Mouse (Mus musculus) telencephalon, adult 2 months (tissue): ENCODE results near the gene Dennd4a.

ENCODE experiments used
- DNase-seq: peaks from one replicate; pipeline ENCODE4 v3.0.0-alpha.2; 2011; ENCODE audit warnings: low read depth, low spot score

The Dennd4a gene

GRCm38 (mm10) chr9:64913973-64914372, 102.8 kb downstream of the Dennd4a start:
- no peak for DNase-seq

GRCm38 (mm10) chr9:64914629-64915028, 103.5 kb downstream of the Dennd4a start:
- DNase-seq = no peak

GRCm38 (mm10) chr9:64918560-64918959, 107.4 kb downstream of the Dennd4a start:
- DNase-seq = no peak

- no peak for DNase-seq
Observed at GRCm38 (mm10) chr9:64925771-64926170, 114.6 kb downstream of the Dennd4a start.

- peak; percentile 89 for DNase-seq
Observed at GRCm38 (mm10) chr9:64926201-64926991, 115.3 kb downstream of the Dennd4a start.

GRCm38 (mm10) chr9:64930256-64930655, 119.1 kb downstream of the Dennd4a start:
- DNase-seq = no peak

GRCm38 (mm10) chr9:64931751-64932610, 120.8 kb downstream of the Dennd4a start:
- DNase-seq = no peak

- no peak for DNase-seq
Observed at GRCm38 (mm10) chr9:64934015-64934754, 123.0 kb downstream of the Dennd4a start.

GRCm38 (mm10) chr9:64936508-64936907, 125.4 kb downstream of the Dennd4a start:
- no peak for DNase-seq

- no peak for DNase-seq
Observed at GRCm38 (mm10) chr9:64937491-64937890, 126.4 kb downstream of the Dennd4a start.

GRCm38 (mm10) chr9:64938535-64938934, 127.4 kb downstream of the Dennd4a start:
- DNase-seq = no peak

- no peak for DNase-seq
Observed at GRCm38 (mm10) chr9:64939281-64939680, 128.1 kb downstream of the Dennd4a start.

- DNase-seq = no peak
Observed at GRCm38 (mm10) chr9:64939790-64940189, 128.7 kb downstream of the Dennd4a start.

GRCm38 (mm10) chr9:64940731-64941346, 129.7 kb downstream of the Dennd4a start:
- no peak for DNase-seq

GRCm38 (mm10) chr9:64941650-64942049, 130.5 kb downstream of the Dennd4a start:
- no peak for DNase-seq

GRCm38 (mm10) chr9:64943997-64944396, 132.9 kb downstream of the Dennd4a start:
- no peak for DNase-seq

- DNase-seq = no peak
Observed at GRCm38 (mm10) chr9:64947483-64948095, 136.4 kb downstream of the Dennd4a start.

- no peak for DNase-seq
Observed at GRCm38 (mm10) chr9:64951161-64951657, 140.1 kb downstream of the Dennd4a start, which contains the start of gene Slc24a1. TSS of gene Slc24a1 (minus strand) at chr9:64951607.

- DNase-seq = no peak
Observed at GRCm38 (mm10) chr9:64952055-64952454, 140.9 kb downstream of the Dennd4a start.

GRCm38 (mm10) chr9:64953190-64953589, 142.1 kb downstream of the Dennd4a start:
- no peak for DNase-seq

- peak; percentile 34 for DNase-seq
Observed at GRCm38 (mm10) chr9:64956337-64956736, 145.2 kb downstream of the Dennd4a start.
